Mouse (Mus musculus): ENCODE measurements around the gene Exoc6. TPM values are rescaled to one million over a fixed set of nuclear protein-coding genes. Genes with fewer than 3 reads are reported as not detected.

Exoc6 gene
- polyA plus RNA-seq, 1 experiment from 2014 or later: 27.8 TPM

GRCm38 (mm10) chr19:37533196-37533595, 17.0 kb upstream of the Exoc6 start:
- no peak overlapping the region for H3K4me3 ChIP-seq (ENCODE audit: low read depth, low read length)
- no peaks in the 10 kb centered on the region for H3K4me1 ChIP-seq (ENCODE audit: control insufficient read depth, insufficient read depth, low read length)
- WGBS: 85% methylated on average over 5 of the region's 5 CpGs
- H3K27me3 ChIP-seq (ENCODE audit: control insufficient read depth, insufficient read depth, low read depth, low read length): no peaks in the 10 kb centered on the region
- no peak overlapping the region for H3K4me2 ChIP-seq (ENCODE audit: low read length)
- no peak overlapping the region for H3K9ac ChIP-seq (ENCODE audit: low read depth, low read length)
- no peak for ATAC-seq
- H3K27ac ChIP-seq (ENCODE audit: low read length): no peak overlapping the region
- H3K36me3 ChIP-seq (ENCODE audit: control insufficient read depth, insufficient read depth, low read length): no peaks in the 10 kb centered on the region
- H3K9me3 ChIP-seq (replicated peaks; ENCODE audit: control insufficient read depth, low read length, poor library complexity, severe bottlenecking): no peaks in the 10 kb centered on the region

DNA sequence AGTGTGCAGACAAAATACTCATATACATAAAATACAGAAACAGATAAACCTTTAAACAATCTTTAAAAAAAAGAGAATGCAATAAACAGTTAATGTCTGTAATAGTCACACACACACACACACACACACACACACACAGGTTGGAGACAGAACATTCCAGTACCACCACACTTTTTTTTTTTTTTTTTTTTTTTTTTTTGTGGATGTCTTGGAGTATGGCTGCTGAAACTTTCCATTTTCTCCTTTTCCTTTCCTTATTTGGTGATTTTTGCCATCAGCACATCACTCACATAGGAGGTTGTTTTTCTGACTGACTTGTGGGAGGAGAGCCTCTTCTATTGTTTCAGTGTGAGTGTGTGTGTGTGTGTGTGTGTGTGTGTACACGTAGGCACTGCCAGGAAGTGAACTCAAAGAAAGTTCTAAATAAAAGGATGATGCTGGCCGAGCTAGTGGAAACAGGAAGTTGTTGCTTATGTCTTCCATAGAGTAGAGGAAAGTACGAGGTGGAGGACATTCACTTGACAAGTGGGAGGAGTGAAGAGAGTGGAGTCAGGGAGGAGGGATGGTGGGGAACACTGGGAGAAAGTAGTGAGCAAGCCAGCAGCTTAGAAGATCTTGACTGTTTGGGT, 15.4 kb upstream of the Exoc6 start:
- no peak for ATAC-seq
- H3K4me2 ChIP-seq (ENCODE audit: low read length): no peak overlapping the region
- H3K9me3 ChIP-seq (replicated peaks; ENCODE audit: control insufficient read depth, low read length, poor library complexity, severe bottlenecking): no peaks in the 10 kb centered on the region
- no peaks in the 10 kb centered on the region for H3K36me3 ChIP-seq (ENCODE audit: control insufficient read depth, insufficient read depth, low read length)
- no peaks in the 10 kb centered on the region for H3K27me3 ChIP-seq (ENCODE audit: control insufficient read depth, insufficient read depth, low read depth, low read length)
- no peak overlapping the region for H3K9ac ChIP-seq (ENCODE audit: low read depth, low read length)
- H3K27ac ChIP-seq (ENCODE audit: low read length): no peak overlapping the region
- H3K4me3 ChIP-seq (ENCODE audit: low read depth, low read length): no peak overlapping the region
- WGBS: 59% methylated on average over 3 of the region's 3 CpGs
- H3K4me1 ChIP-seq (ENCODE audit: control insufficient read depth, insufficient read depth, low read length): no peaks in the 10 kb centered on the region

- Histone ChIP-seq H3K36me3 (ENCODE audit: control insufficient read depth, insufficient read depth, low read length) (no peaks in the 10 kb centered on the region), H3K9me3 (replicated peaks; ENCODE audit: control insufficient read depth, low read length, poor library complexity, severe bottlenecking) (no peaks in the 10 kb centered on the region), H3K27ac (ENCODE audit: low read length) (no peak overlapping the region), H3K4me2 (ENCODE audit: low read length) (no peak overlapping the region), H3K4me1 (ENCODE audit: control insufficient read depth, insufficient read depth, low read length) (no peaks in the 10 kb centered on the region), H3K9ac (ENCODE audit: low read depth, low read length) (no peak overlapping the region), H3K4me3 (ENCODE audit: low read depth, low read length) (no peak overlapping the region), H3K27me3 (ENCODE audit: control insufficient read depth, insufficient read depth, low read depth, low read length) (no peaks in the 10 kb centered on the region)
- ATAC-seq: no peak
- 74% methylated on average over 7 of the region's 7 CpGs for WGBS
Measured at GRCm38 (mm10) chr19:37536426-37536825, 13.8 kb upstream of the Exoc6 start.

DNA sequence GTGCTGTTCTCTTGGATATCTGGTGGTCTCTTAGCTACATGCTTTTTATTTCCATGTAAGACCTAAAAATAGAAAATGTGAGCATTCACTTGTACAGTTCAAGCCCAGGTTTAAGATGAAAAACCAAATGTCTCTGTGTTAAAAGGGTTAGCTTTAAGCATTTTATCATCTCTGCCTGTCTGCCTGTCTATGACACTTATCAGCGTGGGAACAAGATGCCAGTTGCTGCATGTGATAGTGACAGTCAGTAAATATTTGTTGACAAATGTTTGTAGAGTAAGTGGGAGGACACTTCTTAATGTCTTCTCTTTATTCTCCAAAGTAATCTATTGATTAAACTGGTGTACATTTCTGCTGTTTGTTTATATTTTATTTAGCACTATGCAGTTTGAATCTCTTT, 12.5 kb upstream of the Exoc6 start:
- H3K36me3 ChIP-seq (ENCODE audit: control insufficient read depth, insufficient read depth, low read length): no peaks in the 10 kb centered on the region
- no peak overlapping the region for H3K27ac ChIP-seq (ENCODE audit: low read length)
- H3K4me3 ChIP-seq (ENCODE audit: low read depth, low read length): no peak overlapping the region
- H3K4me1 ChIP-seq (ENCODE audit: control insufficient read depth, insufficient read depth, low read length): no peaks in the 10 kb centered on the region
- WGBS: 84% methylated on average over 1 of the region's 1 CpGs
- H3K27me3 ChIP-seq (ENCODE audit: control insufficient read depth, insufficient read depth, low read depth, low read length): no peaks in the 10 kb centered on the region
- no peak for ATAC-seq
- H3K4me2 ChIP-seq (ENCODE audit: low read length): no peak overlapping the region
- H3K9me3 ChIP-seq (replicated peaks; ENCODE audit: control insufficient read depth, low read length, poor library complexity, severe bottlenecking): no peaks in the 10 kb centered on the region
- H3K9ac ChIP-seq (ENCODE audit: low read depth, low read length): no peak overlapping the region

DNA sequence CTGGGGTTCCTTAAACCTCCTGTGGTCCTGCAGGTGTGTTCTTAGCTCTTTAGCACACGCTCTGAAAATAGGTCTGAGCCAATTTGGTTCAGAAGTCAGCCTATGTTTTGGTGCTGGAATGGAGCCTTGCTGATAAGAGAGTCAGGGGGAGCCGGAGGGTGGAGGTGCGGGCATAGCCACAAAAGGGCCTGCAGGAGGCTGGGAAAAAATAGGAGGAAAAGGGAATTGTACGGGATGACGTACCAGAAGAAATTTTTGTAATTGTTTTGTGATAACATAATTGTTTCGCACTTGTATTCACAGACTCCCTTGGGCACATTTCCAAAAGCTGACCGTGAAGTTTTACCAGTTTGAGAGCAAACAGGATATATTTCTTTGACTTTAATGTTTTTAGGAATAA, 10.0 kb upstream of the Exoc6 start:
- H3K4me2 ChIP-seq (ENCODE audit: low read length): no peak overlapping the region
- H3K9me3 ChIP-seq (replicated peaks; ENCODE audit: control insufficient read depth, low read length, poor library complexity, severe bottlenecking): no peaks in the 10 kb centered on the region
- ATAC-seq: no peak
- 75% methylated on average over 7 of the region's 7 CpGs for WGBS
- H3K27me3 ChIP-seq (ENCODE audit: control insufficient read depth, insufficient read depth, low read depth, low read length): no peaks in the 10 kb centered on the region
- no peak overlapping the region for H3K9ac ChIP-seq (ENCODE audit: low read depth, low read length)
- no peaks in the 10 kb centered on the region for H3K4me1 ChIP-seq (ENCODE audit: control insufficient read depth, insufficient read depth, low read length)
- no peak overlapping the region for H3K4me3 ChIP-seq (ENCODE audit: low read depth, low read length)
- H3K27ac ChIP-seq (ENCODE audit: low read length): no peak overlapping the region
- H3K36me3 ChIP-seq (ENCODE audit: control insufficient read depth, insufficient read depth, low read length): no peaks in the 10 kb centered on the region

DNA sequence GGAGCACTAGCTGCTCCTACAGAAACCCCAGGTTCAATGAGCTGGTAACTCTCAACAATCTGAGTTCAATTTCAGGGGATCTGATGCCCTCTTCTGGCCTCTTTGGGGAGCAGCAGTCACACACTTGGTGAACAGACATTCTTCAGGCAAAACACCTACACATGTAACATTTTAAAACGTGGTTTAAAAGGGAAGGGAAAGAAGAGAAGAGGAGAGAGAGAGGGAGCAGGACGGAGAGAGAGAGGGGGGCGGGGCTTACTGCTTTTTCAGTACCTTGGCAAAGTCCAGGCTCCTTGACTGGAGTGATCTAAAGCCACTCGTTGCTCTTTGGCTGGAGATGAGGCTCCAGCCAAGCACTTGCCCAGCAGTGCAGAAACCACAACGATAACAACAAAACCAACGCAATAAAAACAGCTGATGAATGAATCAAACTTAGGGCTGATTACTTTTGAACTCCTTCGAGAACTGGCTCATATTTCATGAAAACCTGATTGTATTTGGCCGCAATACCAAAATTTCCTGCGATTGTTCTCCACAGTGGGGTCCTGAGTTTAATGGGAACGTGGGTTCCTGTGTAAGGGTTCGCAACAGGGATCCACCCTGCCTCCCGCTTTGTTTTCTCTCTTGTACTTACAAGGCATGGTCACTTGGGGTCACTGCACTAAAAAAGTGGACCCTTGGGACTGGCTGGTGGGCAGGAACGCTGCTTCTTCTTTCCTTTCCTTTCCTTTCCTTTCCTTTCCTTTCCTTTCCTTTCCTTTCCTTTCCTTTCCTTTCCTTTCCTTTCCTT, 6.5 kb upstream of the Exoc6 start:
- peaks cover 9% of the 10 kb centered on the region; the same call in 1 of the 2 replicates for H3K27me3 ChIP-seq (ENCODE audit: control insufficient read depth, insufficient read depth, low read depth, low read length)
- no peak overlapping the region for H3K9ac ChIP-seq (ENCODE audit: low read depth, low read length)
- H3K4me3 ChIP-seq (ENCODE audit: low read depth, low read length): no peak overlapping the region
- 67% methylated on average over 13 of the region's 13 CpGs for WGBS
- H3K9me3 ChIP-seq (replicated peaks; ENCODE audit: control insufficient read depth, low read length, poor library complexity, severe bottlenecking): no peaks in the 10 kb centered on the region
- H3K36me3 ChIP-seq (ENCODE audit: control insufficient read depth, insufficient read depth, low read length): no peaks in the 10 kb centered on the region
- no peak overlapping the region for H3K27ac ChIP-seq (ENCODE audit: low read length)
- H3K4me2 ChIP-seq (ENCODE audit: low read length): no peak overlapping the region
- no peaks in the 10 kb centered on the region for H3K4me1 ChIP-seq (ENCODE audit: control insufficient read depth, insufficient read depth, low read length)
- no peak for ATAC-seq

DNA sequence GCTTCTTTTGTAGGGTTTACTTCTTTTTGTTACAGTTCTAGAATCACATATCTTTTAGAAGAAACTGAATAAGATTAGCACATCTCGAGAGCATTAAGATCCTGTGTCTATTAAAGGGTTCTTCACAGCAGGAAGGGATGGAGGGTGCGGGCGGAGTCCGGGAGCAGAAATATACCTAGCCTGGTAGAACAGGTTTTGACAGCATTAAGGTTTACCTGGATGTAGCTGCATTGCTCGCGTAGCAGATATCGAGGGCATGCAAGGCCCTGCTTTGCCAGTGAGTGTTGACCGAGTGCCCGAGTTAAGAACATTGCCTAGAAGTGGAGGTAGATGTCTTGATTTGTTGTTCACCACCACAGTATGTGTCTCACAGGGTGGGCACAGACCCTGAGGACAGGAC, 5.7 kb upstream of the Exoc6 start:
- ATAC-seq: no peak
- no peaks in the 10 kb centered on the region for H3K36me3 ChIP-seq (ENCODE audit: control insufficient read depth, insufficient read depth, low read length)
- no peak overlapping the region for H3K4me3 ChIP-seq (ENCODE audit: low read depth, low read length)
- H3K27ac ChIP-seq (ENCODE audit: low read length): no peak overlapping the region
- no peaks in the 10 kb centered on the region for H3K9me3 ChIP-seq (replicated peaks; ENCODE audit: control insufficient read depth, low read length, poor library complexity, severe bottlenecking)
- no peak overlapping the region for H3K9ac ChIP-seq (ENCODE audit: low read depth, low read length)
- H3K4me1 ChIP-seq (ENCODE audit: control insufficient read depth, insufficient read depth, low read length): no peaks in the 10 kb centered on the region
- peaks cover 9% of the 10 kb centered on the region; the same call in 1 of the 2 replicates for H3K27me3 ChIP-seq (ENCODE audit: control insufficient read depth, insufficient read depth, low read depth, low read length)
- no peak overlapping the region for H3K4me2 ChIP-seq (ENCODE audit: low read length)
- 95% methylated on average over 9 of the region's 9 CpGs for WGBS

- H3K9ac ChIP-seq (ENCODE audit: low read depth, low read length): no peak overlapping the region
- H3K36me3 ChIP-seq (ENCODE audit: control insufficient read depth, insufficient read depth, low read length): no peaks in the 10 kb centered on the region
- no peak overlapping the region for H3K4me2 ChIP-seq (ENCODE audit: low read length)
- H3K9me3 ChIP-seq (replicated peaks; ENCODE audit: control insufficient read depth, low read length, poor library complexity, severe bottlenecking): no peaks in the 10 kb centered on the region
- 78% methylated on average over 3 of the region's 3 CpGs for WGBS
- H3K27ac ChIP-seq (ENCODE audit: low read length): no peak overlapping the region
- no peak overlapping the region for H3K4me3 ChIP-seq (ENCODE audit: low read depth, low read length)
- peaks cover 4% of the 10 kb centered on the region for H3K4me1 ChIP-seq (ENCODE audit: control insufficient read depth, insufficient read depth, low read length)
- peaks cover 9% of the 10 kb centered on the region; the same call in 1 of the 2 replicates for H3K27me3 ChIP-seq (ENCODE audit: control insufficient read depth, insufficient read depth, low read depth, low read length)
- no peak for ATAC-seq
Measured at GRCm38 (mm10) chr19:37545231-37545630, 5.0 kb upstream of the Exoc6 start.

- no peak overlapping the region for H3K4me2 ChIP-seq (ENCODE audit: low read length)
- 85% methylated on average over 6 of the region's 6 CpGs for WGBS
- peaks cover 4% of the 10 kb centered on the region for H3K4me1 ChIP-seq (ENCODE audit: control insufficient read depth, insufficient read depth, low read length)
- H3K27me3 ChIP-seq (ENCODE audit: control insufficient read depth, insufficient read depth, low read depth, low read length): peaks cover 9% of the 10 kb centered on the region; the same call in 1 of the 2 replicates
- no peak overlapping the region for H3K9ac ChIP-seq (ENCODE audit: low read depth, low read length)
- no peak overlapping the region for H3K27ac ChIP-seq (ENCODE audit: low read length)
- ATAC-seq: no peak
- no peaks in the 10 kb centered on the region for H3K9me3 ChIP-seq (replicated peaks; ENCODE audit: control insufficient read depth, low read length, poor library complexity, severe bottlenecking)
- H3K4me3 ChIP-seq (ENCODE audit: low read depth, low read length): no peak overlapping the region
- H3K36me3 ChIP-seq (ENCODE audit: control insufficient read depth, insufficient read depth, low read length): no peaks in the 10 kb centered on the region
Measured at GRCm38 (mm10) chr19:37545725-37546124, 4.5 kb upstream of the Exoc6 start.
